Mouse (Mus musculus): Measurements from ENCODE around the gene Olfr721-ps1. TPM values are rescaled to one million over a fixed set of nuclear protein-coding genes. Genes with fewer than 3 reads are reported as not detected.

Gene Olfr721-ps1
- total RNA-seq (2021): not detected
- long read RNA-seq, experiment 1: 0 reads
- long read RNA-seq, experiment 2: 0 reads

DNA sequence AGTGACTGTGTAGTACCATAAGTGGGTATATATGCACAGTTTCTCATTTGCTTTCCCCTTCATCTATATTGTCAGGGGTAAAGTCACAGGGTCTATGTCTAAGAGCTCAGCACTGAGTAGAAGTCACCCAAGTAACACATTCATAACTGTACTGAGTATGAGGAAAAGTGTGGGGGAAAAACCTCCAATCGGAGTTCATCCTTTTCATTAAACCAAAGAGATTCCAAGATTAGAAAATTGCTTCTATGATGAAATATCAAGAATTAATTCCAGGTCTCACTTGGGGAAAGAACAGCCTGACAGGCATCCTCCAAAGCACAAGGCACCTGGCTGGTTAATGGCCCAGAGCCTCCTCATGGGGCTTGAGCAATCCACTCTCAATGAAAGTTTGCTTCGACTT is at the start of gene Olfr721-ps1:
TSS of gene Olfr721-ps1 (plus strand) at position 301 of the 400 bp plus-strand sequence.
- intact Hi-C loops (cut with DNase I; ENCODE audit: low total_unique reads): no loop called here
- no peak for DNase-seq

GRCm38 (mm10) chr14:14351721-14352590 is 49.1 kb upstream of the Olfr721-ps1 start:
- intact Hi-C loops (cut with DNase I; ENCODE audit: low total_unique reads): no loop called here
- no peak for DNase-seq

GRCm38 (mm10) chr14:14352606-14353005 is 48.5 kb upstream of the Olfr721-ps1 start:
- intact Hi-C loops (cut with DNase I; ENCODE audit: low total_unique reads): no loop called here
- DNase-seq: no peak

DNA sequence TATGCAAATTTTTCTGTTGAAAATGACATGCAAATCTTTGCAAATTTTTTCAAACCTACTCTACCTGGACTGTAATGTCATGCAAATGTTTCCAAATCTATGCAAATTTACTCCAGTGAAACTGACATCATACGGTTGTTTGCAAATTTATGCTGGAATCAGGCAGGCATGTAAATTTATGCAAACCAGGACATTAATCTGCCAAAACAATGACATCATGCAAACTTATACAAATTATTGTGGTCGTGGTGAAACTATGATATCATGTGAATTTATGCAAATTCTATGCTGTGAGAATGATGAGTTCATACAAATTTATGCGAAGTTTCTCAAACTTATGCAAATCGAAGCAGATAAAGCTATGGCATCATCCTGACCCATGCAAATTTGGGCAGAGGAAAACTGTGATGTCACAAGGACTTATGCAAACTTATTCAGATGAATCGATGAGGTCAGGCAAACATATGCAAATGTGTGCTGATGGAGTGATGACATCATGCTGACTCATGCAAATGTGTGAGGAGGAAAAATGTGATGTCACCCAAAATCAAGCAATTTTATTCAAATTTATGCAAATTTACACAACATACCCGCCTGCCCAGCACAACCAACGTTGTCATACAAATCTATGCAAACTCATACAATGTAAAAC is 47.9 kb upstream of the Olfr721-ps1 start:
- intact Hi-C loops (cut with DNase I; ENCODE audit: low total_unique reads): no loop called here
- DNase-seq: no peak

DNA sequence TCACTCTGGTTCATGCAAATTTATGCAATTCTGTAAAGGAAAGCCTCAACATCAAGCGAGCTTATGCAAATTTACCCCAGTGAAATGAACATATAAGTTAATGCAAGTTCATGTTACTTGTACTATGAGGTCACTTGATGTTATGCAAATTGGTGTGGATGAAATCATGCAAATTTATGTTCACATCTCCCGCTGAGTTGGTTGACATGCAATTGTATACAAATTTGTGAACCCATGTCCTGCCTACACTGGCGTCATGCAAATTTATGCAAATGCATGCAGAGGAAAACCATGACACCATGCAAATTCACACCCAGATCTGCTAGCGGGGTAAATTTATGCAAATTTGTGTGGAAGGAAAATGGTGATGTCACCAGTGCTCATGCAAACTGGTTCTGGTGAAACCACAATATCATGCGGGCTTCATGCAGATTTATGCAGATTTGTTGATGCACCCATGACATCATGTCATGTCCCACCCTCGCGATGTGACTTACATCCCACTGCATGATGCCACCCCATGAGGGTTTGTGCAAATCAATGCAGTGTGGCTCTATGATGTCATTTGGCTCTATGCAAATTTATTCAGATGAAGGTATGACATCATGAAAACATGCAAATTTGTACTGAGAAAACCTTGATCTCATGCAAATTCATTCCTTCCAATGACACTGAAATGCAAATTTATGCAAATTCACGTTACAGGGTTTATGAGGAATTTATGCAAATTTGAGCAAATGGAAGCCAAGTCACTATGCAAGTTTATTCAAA is 47.2 kb upstream of the Olfr721-ps1 start:
- intact Hi-C loops (cut with DNase I; ENCODE audit: low total_unique reads): no loop called here
- DNase-seq: no peak

GRCm38 (mm10) chr14:14354511-14355359 is 46.4 kb upstream of the Olfr721-ps1 start:
- intact Hi-C loops (cut with DNase I; ENCODE audit: low total_unique reads): no loop called here
- DNase-seq: peak; percentile 3

- DNase-seq: peak; percentile 3
- intact Hi-C loops (cut with DNase I; ENCODE audit: low total_unique reads): no loop called here
These were observed 45.8 kb upstream of the Olfr721-ps1 start for GRCm38 (mm10) chr14:14355360-14355646.

GRCm38 (mm10) chr14:14395535-14395934 is 5.6 kb upstream of the Olfr721-ps1 start:
- intact Hi-C loops (cut with DNase I; ENCODE audit: low total_unique reads): no loop called here
- DNase-seq: no peak

DNA sequence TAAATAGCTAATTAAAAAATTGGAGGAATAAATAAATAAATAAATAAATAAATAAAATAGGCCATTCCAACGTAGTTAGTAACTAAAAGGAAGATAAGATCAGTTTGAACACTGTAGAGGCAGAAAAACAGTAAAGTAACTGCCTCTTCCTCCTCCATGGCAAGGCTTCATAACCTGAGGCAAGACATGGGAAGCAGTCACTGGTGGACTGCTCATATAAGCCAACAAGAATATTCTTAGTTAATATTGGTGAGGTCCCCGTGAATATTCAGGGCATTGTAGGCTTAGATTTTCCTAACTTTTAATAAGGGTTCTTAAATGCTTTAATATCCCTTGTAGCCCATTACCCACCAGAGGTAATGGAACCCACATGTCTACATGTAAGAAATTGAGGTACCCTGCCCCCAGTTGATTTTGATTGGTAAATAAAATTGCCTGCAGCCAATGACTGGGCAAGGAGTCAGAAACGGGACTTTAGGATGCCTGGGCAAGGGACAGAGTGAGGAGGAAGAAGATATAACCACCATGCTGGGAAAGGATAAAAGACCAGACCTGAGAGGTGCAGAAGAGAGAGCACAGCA is 35.1 kb downstream of the Olfr721-ps1 start:
- intact Hi-C loops (cut with DNase I; ENCODE audit: low total_unique reads): no loop called here
- no peak for DNase-seq

Other genes with a start within 250 kb of the Olfr721-ps1 start
- not detected for gene Olfr720, start 214.5 kb upstream of the Olfr721-ps1 start, total RNA-seq (2021)
- not detected for gene Olfr31, start 78.5 kb upstream of the Olfr721-ps1 start, total RNA-seq (2021)
- 1 to 10 TPM; 3.3 to 5.6 TPM for gene Il3ra, start 55.0 kb upstream of the Olfr721-ps1 start, total RNA-seq (2021)